Mouse (Mus musculus) adrenal gland, postnatal 36 days (tissue): ENCODE measurements around the gene Dll4. TPM values are rescaled to one million over a fixed set of nuclear protein-coding genes. Genes with fewer than 3 reads are reported as not detected.

Experiments used
- DNase-seq, 2 experiments: peaks; one replicate each; pipeline ENCODE4 v3.0.0; 2021; ENCODE audit warnings: mixed read lengths in 1 of 2
- total RNA-seq, 2 experiments: library from RNA; stranded (reverse); gene quantifications; 2 replicates each; pipeline ENCODE4 v1.2.3; 2021

The Dll4 gene
- total RNA-seq, 2 experiments from 2014 or later: 7.2 to 10.6 TPM

DNA sequence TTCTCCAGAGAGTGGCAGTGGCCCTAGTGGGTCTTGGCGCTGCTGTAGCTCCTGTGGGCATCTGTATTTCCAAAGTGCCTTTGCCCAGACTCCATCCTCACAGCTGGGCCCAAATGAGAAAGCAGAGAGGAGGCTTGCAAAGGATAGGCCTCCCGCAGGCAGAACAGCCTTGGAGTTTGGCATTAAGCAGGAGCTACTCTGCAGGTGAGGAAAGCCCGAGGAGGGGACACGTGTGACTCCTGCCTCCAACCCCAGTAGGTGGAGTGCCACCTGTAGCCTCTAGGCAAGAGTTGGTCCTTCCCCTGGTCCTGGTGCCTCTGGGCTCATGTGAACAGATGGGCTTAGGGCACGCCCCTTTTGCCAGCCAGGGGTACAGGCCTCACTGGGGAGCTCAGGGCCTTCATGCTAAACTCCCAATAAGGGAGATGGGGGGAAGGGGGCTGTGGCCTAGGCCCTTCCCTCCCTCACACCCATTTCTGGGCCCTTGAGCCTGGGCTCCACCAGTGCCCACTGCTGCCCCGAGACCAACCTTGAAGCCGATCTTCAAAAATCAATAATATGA, 9.5 kb downstream of the Dll4 start:
- no peak for DNase-seq

GRCm38 (mm10) chr2:119335535-119335934, 10.0 kb downstream of the Dll4 start:
- no peak for DNase-seq

DNA sequence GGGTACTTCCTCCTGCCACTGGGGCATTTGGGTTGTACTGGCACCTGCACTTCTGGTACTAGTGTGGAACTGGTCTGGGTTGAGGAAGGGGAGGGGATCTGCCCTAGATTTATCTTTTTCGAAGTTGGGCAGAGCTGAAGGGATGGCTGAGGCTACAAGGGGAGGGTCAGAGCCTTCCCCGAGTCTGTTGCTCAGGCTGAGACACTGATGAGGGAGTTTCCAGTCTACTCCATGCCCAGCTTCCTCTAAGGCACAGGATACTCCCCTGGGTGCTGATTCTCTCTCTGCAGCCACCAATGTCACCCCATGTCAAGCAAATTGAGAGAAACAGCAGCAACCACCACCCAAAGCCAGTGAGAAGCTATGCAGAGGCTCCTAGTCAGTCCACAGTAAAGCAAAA, 10.4 kb downstream of the Dll4 start:
- DNase-seq: no peak

- DNase-seq: no peak
Observed at GRCm38 (mm10) chr2:119336470-119336869, 10.9 kb downstream of the Dll4 start.

- DNase-seq: peak; percentile 93 to 95
Observed at GRCm38 (mm10) chr2:119337425-119338265, 12.1 kb downstream of the Dll4 start.

- no peak for DNase-seq
Observed at GRCm38 (mm10) chr2:119344537-119345138, 19.1 kb downstream of the Dll4 start.

DNA sequence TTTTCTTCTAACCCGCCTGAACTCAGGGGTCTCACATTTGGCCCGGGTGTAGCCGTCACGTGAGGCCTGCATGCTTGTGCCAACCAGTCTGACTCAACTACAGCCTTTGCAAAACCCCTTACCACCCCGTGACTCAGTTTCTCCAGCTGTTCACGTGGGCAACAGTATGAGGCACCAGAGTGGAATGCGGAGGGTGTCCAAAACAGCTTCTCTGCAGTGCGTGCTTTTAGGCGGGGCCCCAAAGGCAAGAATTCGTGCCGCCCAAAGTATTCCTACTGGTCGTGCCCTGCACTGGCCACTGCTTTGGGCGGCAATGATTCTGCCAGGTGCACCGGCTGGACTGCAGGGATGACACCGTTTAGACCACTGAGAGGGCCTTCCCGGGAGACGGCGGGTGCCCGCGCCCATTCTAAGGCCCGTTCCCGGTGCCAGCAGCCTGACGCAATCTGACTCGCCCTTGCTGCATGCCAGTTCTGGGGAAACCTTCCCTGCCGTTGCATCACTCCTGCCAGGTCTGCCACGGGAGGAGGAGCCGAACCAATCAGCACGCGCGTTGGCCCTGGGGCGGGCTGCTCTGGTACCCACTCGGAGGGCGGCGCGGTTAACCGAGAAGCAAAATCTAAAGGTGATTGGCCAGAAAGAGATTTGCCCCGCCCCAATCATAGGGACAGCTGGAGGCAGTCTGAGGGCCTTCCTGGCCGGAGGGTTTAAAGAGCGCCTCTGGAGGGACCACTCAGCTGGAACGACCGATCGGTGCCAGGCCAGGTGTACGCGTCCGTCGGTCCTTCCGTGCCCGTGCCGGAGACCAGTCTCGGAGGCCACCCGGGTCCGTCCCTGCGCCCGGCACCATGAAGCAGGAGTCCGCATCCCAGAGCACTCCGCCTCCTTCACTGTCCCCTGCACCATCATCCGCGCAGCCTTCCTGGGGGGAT, 25.2 kb downstream of the Dll4 start, which contains the start of gene Chac1:
Chac1 (plus strand) TSS at position 675 of the 932 bp plus-strand sequence.
- DNase-seq: peak; percentile 95 to 97

GRCm38 (mm10) chr2:119353707-119354106, 28.1 kb downstream of the Dll4 start:
- no peak for DNase-seq

- DNase-seq: peak; percentile 44 to 56
Observed at GRCm38 (mm10) chr2:119355089-119355488, 29.5 kb downstream of the Dll4 start.

DNA sequence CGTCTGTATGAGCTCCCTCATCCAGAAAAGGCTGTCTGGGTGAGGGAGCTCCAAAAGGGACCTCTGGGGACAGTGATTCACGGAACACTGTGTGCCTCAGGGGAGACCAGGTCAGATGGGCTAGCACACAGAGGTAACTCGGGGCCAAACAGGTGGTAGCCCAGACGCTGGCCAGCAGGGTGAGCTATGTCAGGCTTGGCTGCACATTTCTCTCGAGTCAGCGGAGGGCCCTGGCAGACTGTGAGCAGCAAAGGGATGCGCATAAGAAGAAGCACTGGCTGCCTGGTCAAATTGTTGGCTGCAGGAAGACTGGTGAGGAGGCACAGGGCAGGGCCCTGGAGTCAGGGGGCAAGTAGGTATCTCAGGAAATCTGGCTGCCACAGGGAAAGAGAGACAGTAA, 30.1 kb downstream of the Dll4 start:
- DNase-seq: peak in 1 of 2 experiments; percentile 51

GRCm38 (mm10) chr2:119356310-119356709, 30.7 kb downstream of the Dll4 start:
- DNase-seq: no peak

GRCm38 (mm10) chr2:119356805-119357204, 31.2 kb downstream of the Dll4 start:
- no peak for DNase-seq

DNA sequence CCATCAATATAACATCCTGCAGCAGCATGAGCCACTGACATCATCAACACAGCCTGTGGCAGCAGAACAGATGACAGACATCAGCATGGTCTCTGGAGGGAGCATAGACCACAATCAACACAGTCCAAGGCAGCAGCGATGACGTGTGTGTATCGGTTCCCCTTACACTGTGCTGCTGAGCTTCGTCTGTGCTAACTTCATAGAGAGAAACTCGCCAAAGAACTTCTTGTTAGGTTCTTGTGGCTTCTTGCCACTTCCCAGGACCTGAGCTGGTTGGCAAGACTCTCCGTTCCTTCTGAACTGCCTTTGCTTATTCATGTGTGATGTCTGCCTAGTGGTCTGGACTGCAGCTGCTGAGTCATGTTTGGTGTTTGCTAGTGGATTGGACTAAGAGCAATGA, 32.7 kb downstream of the Dll4 start:
- DNase-seq: no peak

- DNase-seq: no peak
Observed at GRCm38 (mm10) chr2:119359721-119360291, 34.2 kb downstream of the Dll4 start.

- DNase-seq: no peak
Observed at GRCm38 (mm10) chr2:119364969-119365368, 39.4 kb downstream of the Dll4 start.

DNA sequence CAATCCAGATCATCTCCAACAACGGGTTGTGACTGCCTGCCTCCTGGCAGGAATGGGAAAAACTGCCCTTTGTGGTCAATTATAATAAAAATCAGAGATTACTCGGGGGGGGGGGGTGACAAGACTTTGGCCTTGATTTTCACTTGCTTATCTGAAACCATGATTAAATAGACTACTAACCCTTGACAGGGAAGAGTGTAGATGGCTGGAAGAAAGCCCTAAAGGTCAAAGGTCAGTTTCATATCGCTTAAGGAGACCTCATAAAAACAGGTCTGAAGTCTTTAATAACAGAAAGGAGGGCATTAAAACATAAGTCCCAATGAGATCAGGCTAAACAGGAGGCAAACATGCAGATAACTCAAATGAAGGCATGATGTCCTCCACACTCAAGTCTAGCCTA, 41.8 kb downstream of the Dll4 start:
- no peak for DNase-seq

DNA sequence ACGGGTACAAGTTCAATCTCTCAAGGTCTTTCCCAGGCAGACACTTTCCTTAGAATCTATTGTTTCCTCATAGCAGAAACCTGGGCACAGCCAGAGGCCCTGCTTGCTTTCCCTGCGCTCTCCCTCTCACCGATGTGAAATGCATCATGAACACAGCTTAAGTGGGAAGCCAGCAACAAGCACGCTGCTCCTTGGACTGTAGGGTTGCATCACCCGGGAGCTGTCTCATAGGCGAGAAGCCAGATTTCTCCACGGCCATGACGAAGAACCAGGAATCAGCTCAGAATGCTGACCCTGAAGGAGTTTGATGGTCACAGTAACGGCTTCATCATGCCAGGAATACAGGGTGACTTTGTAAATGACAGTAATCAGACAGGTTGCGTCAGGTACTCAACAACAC, 44.5 kb downstream of the Dll4 start:
- peak; percentile 58 to 69 for DNase-seq

GRCm38 (mm10) chr2:119377286-119377685, 51.7 kb downstream of the Dll4 start:
- peak in 1 of 2 experiments; percentile 54 for DNase-seq

DNA sequence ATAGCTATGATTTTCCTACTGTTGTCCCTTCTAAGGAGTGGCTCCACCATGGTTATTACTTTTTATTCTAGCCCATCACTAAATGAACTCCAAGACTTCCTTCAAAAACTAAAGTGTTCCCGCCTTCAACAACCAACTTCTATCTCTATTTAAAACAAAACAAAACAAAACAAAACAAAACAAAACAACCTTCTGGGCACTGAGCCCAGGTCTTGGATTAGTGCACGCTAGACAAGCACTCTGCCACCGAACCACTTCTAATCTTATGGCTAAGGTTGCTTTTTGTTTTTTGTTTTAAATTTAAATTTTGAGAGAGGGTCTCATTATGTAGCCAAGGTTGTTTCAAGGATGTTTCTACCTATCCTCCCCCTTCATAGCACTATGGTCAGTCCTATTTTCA, 52.2 kb downstream of the Dll4 start:
- DNase-seq: no peak

DNA sequence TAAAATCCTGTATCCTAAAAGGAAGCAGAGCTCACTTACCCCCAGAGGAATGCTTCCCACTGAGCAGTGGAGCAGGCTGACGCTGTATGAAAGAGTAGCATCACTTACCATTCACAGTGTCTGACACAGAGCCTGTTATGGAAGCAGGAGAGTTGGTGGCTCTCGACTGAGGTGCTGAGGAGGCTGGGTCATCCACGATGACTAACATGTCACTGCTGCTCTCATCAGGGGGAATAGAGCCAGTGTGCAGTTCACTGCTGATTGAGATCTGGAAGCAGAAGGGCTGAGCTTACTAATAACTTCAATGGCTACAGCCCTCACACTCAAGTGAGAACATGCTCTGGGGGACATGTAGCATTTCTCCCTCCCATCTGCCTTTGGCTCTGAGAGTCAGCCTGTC, 53.9 kb downstream of the Dll4 start:
- DNase-seq: peak; percentile 28 to 30
